Mouse (Mus musculus) testis, postnatal 14 days (tissue): ENCODE measurements around the gene Cplx2.
A peak's percentile ranks its signal among the peaks of the same experiment; 100 is the strongest.

Source experiments
- DNase-seq: peaks from one replicate; pipeline ENCODE4 v3.0.0; 2021; ENCODE audit warnings: low spot score

Gene Cplx2

GRCm38 (mm10) chr13:54371049-54371386 is at the start of gene Cplx2:
Gene Cplx2 (plus strand): TSS chr13:54371349.
- DNase-seq: no peak

GRCm38 (mm10) chr13:54322396-54323306 is 48.5 kb upstream of the Cplx2 start:
- peak; percentile 66 for DNase-seq

GRCm38 (mm10) chr13:54323307-54324165 is 47.6 kb upstream of the Cplx2 start:
- no peak for DNase-seq

GRCm38 (mm10) chr13:54324178-54324577 is 47.0 kb upstream of the Cplx2 start:
- DNase-seq: no peak

- no peak for DNase-seq
Measured at GRCm38 (mm10) chr13:54325814-54326213, 45.3 kb upstream of the Cplx2 start.

- no peak for DNase-seq
Measured at GRCm38 (mm10) chr13:54326686-54327447, 44.3 kb upstream of the Cplx2 start.

GRCm38 (mm10) chr13:54328029-54328428 is 43.1 kb upstream of the Cplx2 start:
- DNase-seq: no peak

- no peak for DNase-seq
Measured at GRCm38 (mm10) chr13:54328954-54329490, 42.1 kb upstream of the Cplx2 start.

GRCm38 (mm10) chr13:54331825-54332675 is 39.1 kb upstream of the Cplx2 start:
- peak; percentile 77 for DNase-seq

- DNase-seq: no peak
Measured at GRCm38 (mm10) chr13:54332921-54333477, 38.1 kb upstream of the Cplx2 start.

GRCm38 (mm10) chr13:54337058-54337457 is 34.1 kb upstream of the Cplx2 start:
- no peak for DNase-seq

- DNase-seq: no peak
Measured at GRCm38 (mm10) chr13:54337541-54337940, 33.6 kb upstream of the Cplx2 start.

- no peak for DNase-seq
Measured at GRCm38 (mm10) chr13:54338815-54339214, 32.3 kb upstream of the Cplx2 start.

GRCm38 (mm10) chr13:54345885-54346647 is 25.1 kb upstream of the Cplx2 start:
- no peak for DNase-seq

- DNase-seq: no peak
Measured at GRCm38 (mm10) chr13:54348011-54348410, 23.1 kb upstream of the Cplx2 start.

GRCm38 (mm10) chr13:54349126-54349759 is 21.9 kb upstream of the Cplx2 start:
- no peak for DNase-seq

GRCm38 (mm10) chr13:54357420-54357819 is 13.7 kb upstream of the Cplx2 start:
- no peak for DNase-seq

- DNase-seq: no peak
Measured at GRCm38 (mm10) chr13:54359181-54359580, 12.0 kb upstream of the Cplx2 start.

- DNase-seq: no peak
Measured at GRCm38 (mm10) chr13:54364686-54365085, 6.5 kb upstream of the Cplx2 start.
